Mouse (Mus musculus): ENCODE measurements at regions not wholly inside any gene's neighbourhood (a gene's known extent, or its start where the extent isn't known, plus 50 kb on each side); places are given as distances from the start of the nearest gene placed in this dataset.
"Not testable (repeated sequence)": the region's sequence is repeated elsewhere in the genome, so short reads cannot be mapped to it uniquely, and the experiment has no call there.

- Histone ChIP-seq H3K27me3 (ENCODE audit: control insufficient read depth, insufficient read depth, low read length) (no peaks in the 10 kb centered on the region), H3K4me1 (ENCODE audit: control insufficient read depth, insufficient read depth, insufficient read length, low read length) (no peaks in the 10 kb centered on the region), H3K4me3 (ENCODE audit: low read depth, low read length) (no peak overlapping the region), H3K36me3 (ENCODE audit: control insufficient read depth, insufficient read depth, low read length) (no peaks in the 10 kb centered on the region), H3K27ac (ENCODE audit: insufficient read depth, low read depth, low read length) (no peak overlapping the region)
- no peak for TF ChIP-seq POLR2A (IDR thresholded peaks at IDR 0.05; ENCODE audit: low read depth, low read length)
- no peak for TF ChIP-seq CTCF (IDR thresholded peaks at IDR 0.05; ENCODE audit: extremely low read depth, insufficient read length, insufficient replicate concordance, low read depth, low read length)
- WGBS, result 83% methylated on average over 6 of the region's 6 CpGs
Measured at GRCm38 (mm10) chr12:10533971-10534370, 143.4 kb downstream of the Rdh14 start.

DNA sequence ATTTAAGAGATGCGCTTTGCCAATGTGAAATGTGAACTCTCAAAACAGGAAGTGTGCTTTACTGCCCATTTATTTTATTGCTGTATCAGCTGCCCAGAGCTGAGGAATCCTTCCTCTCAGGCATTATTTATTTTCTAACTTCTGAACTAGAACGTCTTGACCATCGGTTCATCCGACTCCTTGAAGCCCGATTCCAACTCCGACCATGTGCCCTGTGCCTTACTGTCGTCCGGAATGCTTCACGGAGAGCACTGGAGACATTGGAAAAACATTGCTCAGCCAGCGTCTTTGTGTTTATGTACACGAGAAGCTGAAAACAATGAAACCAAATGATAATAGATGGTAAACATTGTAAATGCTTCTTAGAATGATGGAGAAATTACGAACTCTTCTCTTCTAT lies 145.7 kb downstream of the Rdh14 start:
- H3K27ac ChIP-seq (ENCODE audit: insufficient read depth, low read depth, low read length), result no peak overlapping the region
- no peaks in the 10 kb centered on the region for H3K4me1 ChIP-seq (ENCODE audit: control insufficient read depth, insufficient read depth, insufficient read length, low read length)
- H3K36me3 ChIP-seq (ENCODE audit: control insufficient read depth, insufficient read depth, low read length), result no peaks in the 10 kb centered on the region
- TF ChIP-seq CTCF (IDR thresholded peaks at IDR 0.05; ENCODE audit: extremely low read depth, insufficient read length, insufficient replicate concordance, low read depth, low read length), result no peak
- TF ChIP-seq POLR2A (IDR thresholded peaks at IDR 0.05; ENCODE audit: low read depth, low read length), result no peak
- no peaks in the 10 kb centered on the region for H3K27me3 ChIP-seq (ENCODE audit: control insufficient read depth, insufficient read depth, low read length)
- H3K4me3 ChIP-seq (ENCODE audit: low read depth, low read length), result no peak overlapping the region
- WGBS, result 69% methylated on average over 12 of the region's 12 CpGs

DNA sequence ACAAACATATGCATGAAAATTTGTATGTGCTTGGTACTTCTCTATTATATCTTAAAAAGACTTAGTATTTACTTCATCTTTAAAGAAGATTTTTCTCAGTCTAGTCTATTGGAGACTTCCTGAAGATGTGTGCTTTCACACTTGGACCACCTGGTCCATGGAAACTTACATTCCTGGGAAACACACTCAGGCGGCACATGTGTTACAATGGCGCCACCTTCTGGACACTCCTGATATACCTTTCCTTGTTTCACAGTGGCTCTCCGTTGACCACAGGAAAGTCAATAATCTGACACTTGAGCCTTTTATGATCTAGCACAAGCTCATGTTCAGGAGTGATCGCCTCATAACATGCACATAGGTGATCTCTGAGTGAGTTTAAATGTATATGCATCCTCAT lies 146.5 kb downstream of the Rdh14 start:
- no peaks in the 10 kb centered on the region for H3K36me3 ChIP-seq (ENCODE audit: control insufficient read depth, insufficient read depth, low read length)
- H3K4me1 ChIP-seq (ENCODE audit: control insufficient read depth, insufficient read depth, insufficient read length, low read length), result no peaks in the 10 kb centered on the region
- TF ChIP-seq CTCF (IDR thresholded peaks at IDR 0.05; ENCODE audit: extremely low read depth, insufficient read length, insufficient replicate concordance, low read depth, low read length) (no peak; the same call in 1 of the 2 replicates), POLR2A (IDR thresholded peaks at IDR 0.05; ENCODE audit: low read depth, low read length) (no peak)
- H3K27ac ChIP-seq (ENCODE audit: insufficient read depth, low read depth, low read length), result no peak overlapping the region
- H3K27me3 ChIP-seq (ENCODE audit: control insufficient read depth, insufficient read depth, low read length), result no peaks in the 10 kb centered on the region
- no peak overlapping the region for H3K4me3 ChIP-seq (ENCODE audit: low read depth, low read length)
- 5% methylated on average over 4 of the region's 4 CpGs for WGBS

DNA sequence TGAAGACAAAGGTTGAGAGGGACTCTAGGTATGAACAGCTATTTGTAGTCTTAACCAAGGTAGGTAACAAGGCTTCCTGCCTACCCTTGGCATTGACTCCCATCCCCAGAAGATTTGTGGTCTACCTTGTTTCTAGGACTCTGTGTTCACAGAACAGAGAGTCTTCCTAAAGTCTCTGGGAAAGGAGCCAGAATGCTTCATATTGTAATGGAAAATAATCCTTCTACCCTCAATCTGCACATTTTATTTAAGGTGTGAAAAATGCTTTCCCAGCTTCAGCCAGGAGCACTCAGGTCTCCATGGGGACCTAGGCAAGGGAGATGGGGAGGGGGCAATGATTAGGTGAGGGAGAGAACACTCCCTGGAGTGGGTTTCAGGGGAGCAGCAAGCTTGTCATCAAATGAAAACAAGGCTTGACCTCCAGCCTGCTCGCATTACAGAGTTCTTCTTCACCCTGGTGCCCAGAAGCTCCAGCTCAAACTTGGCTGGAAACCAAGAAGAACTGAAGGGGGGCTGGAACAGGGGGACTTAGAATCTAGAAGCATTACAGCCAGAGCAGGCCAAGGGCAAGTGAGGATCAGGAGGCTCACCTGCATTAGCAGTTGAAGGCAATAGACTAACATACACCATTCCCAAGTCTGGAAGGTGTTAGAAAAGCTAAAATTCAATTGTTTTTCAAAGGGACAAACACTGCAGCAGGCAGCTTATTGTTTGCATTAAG lies 159.1 kb downstream of the Rdh14 start:
- Histone ChIP-seq H3K4me3 (ENCODE audit: low read depth, low read length) (no peak overlapping the region), H3K36me3 (ENCODE audit: control insufficient read depth, insufficient read depth, low read length) (no peaks in the 10 kb centered on the region), H3K27me3 (ENCODE audit: control insufficient read depth, insufficient read depth, low read length) (no peaks in the 10 kb centered on the region), H3K27ac (ENCODE audit: insufficient read depth, low read depth, low read length) (no peak overlapping the region), H3K4me1 (ENCODE audit: control insufficient read depth, insufficient read depth, insufficient read length, low read length) (no peaks in the 10 kb centered on the region)
- WGBS, result 42% methylated on average over 1 of the region's 1 CpGs
- TF ChIP-seq CTCF (IDR thresholded peaks at IDR 0.05; ENCODE audit: extremely low read depth, insufficient read length, insufficient replicate concordance, low read depth, low read length), result no peak
- no peak for TF ChIP-seq POLR2A (IDR thresholded peaks at IDR 0.05; ENCODE audit: low read depth, low read length)

DNA sequence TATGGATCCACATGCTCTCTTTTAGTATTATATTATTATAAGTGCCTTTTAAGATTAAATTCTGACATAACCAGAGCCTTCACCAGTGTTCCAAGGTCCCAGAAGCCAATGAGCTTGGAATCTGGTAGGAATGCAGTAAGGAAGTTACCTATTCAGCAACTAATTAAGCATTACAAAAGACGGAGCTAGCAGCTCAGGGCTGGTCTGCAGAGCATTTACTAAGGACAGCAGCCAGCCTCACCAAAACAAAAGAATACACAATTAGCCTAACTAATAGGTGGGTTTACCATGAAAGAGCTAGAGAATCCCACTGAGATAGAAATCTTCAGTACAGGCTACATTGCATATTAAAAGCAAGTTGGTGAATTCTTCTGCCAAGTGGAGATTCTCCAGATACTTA lies 164.1 kb downstream of the Rdh14 start:
- not testable (repeated sequence) for H3K27me3 ChIP-seq (ENCODE audit: control insufficient read depth, insufficient read depth, low read length); H3K27ac ChIP-seq (ENCODE audit: insufficient read depth, low read depth, low read length); H3K4me3 ChIP-seq (ENCODE audit: low read depth, low read length); H3K4me1 ChIP-seq (ENCODE audit: control insufficient read depth, insufficient read depth, insufficient read length, low read length); H3K36me3 ChIP-seq (ENCODE audit: control insufficient read depth, insufficient read depth, low read length)
- 88% methylated on average over 1 of the region's 1 CpGs for WGBS

GRCm38 (mm10) chr12:10562966-10563365 lies 172.4 kb downstream of the Rdh14 start:
- Histone ChIP-seq H3K36me3 (ENCODE audit: control insufficient read depth, insufficient read depth, low read length) (no peaks in the 10 kb centered on the region), H3K27ac (ENCODE audit: insufficient read depth, low read depth, low read length) (no peak overlapping the region), H3K4me1 (ENCODE audit: control insufficient read depth, insufficient read depth, insufficient read length, low read length) (no peaks in the 10 kb centered on the region), H3K27me3 (ENCODE audit: control insufficient read depth, insufficient read depth, low read length) (no peaks in the 10 kb centered on the region), H3K4me3 (ENCODE audit: low read depth, low read length) (no peak overlapping the region)
- 39% methylated on average over 1 of the region's 1 CpGs for WGBS
- no peak for TF ChIP-seq CTCF (IDR thresholded peaks at IDR 0.05; ENCODE audit: extremely low read depth, insufficient read length, insufficient replicate concordance, low read depth, low read length)
- TF ChIP-seq POLR2A (IDR thresholded peaks at IDR 0.05; ENCODE audit: low read depth, low read length), result no peak

DNA sequence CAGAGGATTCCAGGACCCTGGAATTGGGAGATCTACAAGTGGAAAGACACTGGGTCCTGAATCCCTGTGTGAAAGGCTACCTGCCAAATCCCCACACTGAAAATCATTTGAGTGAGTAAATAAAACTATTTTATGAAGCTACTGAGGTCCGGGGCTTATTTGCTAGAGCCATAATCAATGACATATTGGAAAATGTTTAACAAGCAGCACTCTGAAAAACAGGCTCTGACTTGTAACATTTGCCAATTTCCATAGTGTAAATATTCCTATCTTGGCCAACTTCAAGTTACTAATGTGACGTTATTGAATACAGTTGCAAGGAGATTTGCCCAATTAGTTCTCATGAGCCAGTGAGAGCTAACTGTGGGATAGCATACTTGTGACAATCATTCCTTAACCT lies 177.3 kb downstream of the Rdh14 start:
- no peaks in the 10 kb centered on the region for H3K36me3 ChIP-seq (ENCODE audit: control insufficient read depth, insufficient read depth, low read length)
- WGBS, result 36% methylated on average over 2 of the region's 2 CpGs

More for the DNA sequence above, 177.3 kb downstream of the Rdh14 start:
- Histone ChIP-seq H3K27ac (ENCODE audit: insufficient read depth, low read depth, low read length) (no peak overlapping the region), H3K27me3 (ENCODE audit: control insufficient read depth, insufficient read depth, low read length) (no peaks in the 10 kb centered on the region), H3K4me1 (ENCODE audit: control insufficient read depth, insufficient read depth, insufficient read length, low read length) (no peaks in the 10 kb centered on the region), H3K4me3 (ENCODE audit: low read depth, low read length) (no peak overlapping the region)
- no peak for TF ChIP-seq POLR2A (IDR thresholded peaks at IDR 0.05; ENCODE audit: low read depth, low read length)
- no peak for TF ChIP-seq CTCF (IDR thresholded peaks at IDR 0.05; ENCODE audit: extremely low read depth, insufficient read length, insufficient replicate concordance, low read depth, low read length)

Measured in small intestine, adult 2 months (tissue).